Mouse (Mus musculus): ENCODE measurements at regions not wholly inside any gene's neighbourhood (a gene's known extent, or its start where the extent isn't known, plus 50 kb on each side); places are given as distances from the start of the nearest gene placed in this dataset.

GRCm38 (mm10) chr14:106197826-106198225, 91.8 kb downstream of the Trim52 start:
- TF ChIP-seq TCF12 (IDR thresholded peaks at IDR 0.05; ENCODE audit: insufficient read depth, poor library complexity, severe bottlenecking) (no peak), E2F4 (IDR thresholded peaks at IDR 0.05; ENCODE audit: insufficient read depth) (no peak), POLR2A (IDR thresholded peaks at IDR 0.05; ENCODE audit: insufficient read length, low read depth) (no peak), POLR2AphosphoS2 (IDR thresholded peaks at IDR 0.05; ENCODE audit: insufficient read length, low read depth) (no peak), MYOD1 (IDR thresholded peaks at IDR 0.05; ENCODE audit: control insufficient read depth in 1 of 3, insufficient read length in 2 of 3, low read depth in 2 of 3) (no peak), MYOG (IDR thresholded peaks at IDR 0.05; ENCODE audit: control insufficient read depth in 1 of 3, insufficient read depth in 1 of 3, insufficient read length in 2 of 3, low read depth in 2 of 3) (no peak), MAX (IDR thresholded peaks at IDR 0.05; ENCODE audit: low read depth) (no peak), USF1 (IDR thresholded peaks at IDR 0.05; ENCODE audit: low read depth) (no peak), SRF (IDR thresholded peaks at IDR 0.05; ENCODE audit: control insufficient read depth, insufficient read length, low read depth) (no peak)

All from myocyte (in vitro differentiated cells).